Mouse (Mus musculus) limb, embryonic 14.5 days (tissue): ENCODE data around the gene Oser1. TPM values are rescaled to one million over a fixed set of nuclear protein-coding genes. Genes with fewer than 3 reads are reported as not detected.

Experiments
- ATAC-seq: fragments of 200-750 bp; cut with Nextera tagmentation; 2 replicates; pipeline ENCODE4 v1.8.0; 2017; ENCODE audit warnings: low read depth, moderate number of reproducible peaks, moderate TSS enrichment; ENCODE audit not compliant: low FRiP score
- DNase-seq: peaks from one replicate; pipeline ENCODE4 v3.0.0-alpha.2; 2015; ENCODE audit warnings: low spot score
- H3K27ac ChIP-seq: fragments of 300-500 bp; sonication (generic); replicated peaks from 2 replicates; pipeline ENCODE4 v1.5.1; 2014; ENCODE audit warnings: low read depth, mild to moderate bottlenecking, low read length, moderate library complexity, mixed read lengths
- H3K27me3 ChIP-seq: fragments of 300-500 bp; sonication (generic); 2 replicates; pipeline ENCODE4 v1.6.1; 2014; ENCODE audit warnings: low read length, mixed read lengths; ENCODE audit not compliant: control insufficient read depth, insufficient read depth
- H3K36me3 ChIP-seq: fragments of 300-500 bp; sonication (generic); 2 replicates; pipeline ENCODE4 v1.6.1; 2014; ENCODE audit warnings: mild to moderate bottlenecking, low read length, moderate library complexity, mixed read lengths; ENCODE audit not compliant: control insufficient read depth, insufficient read depth
- H3K4me1 ChIP-seq: fragments of 300-500 bp; sonication (generic); 2 replicates; pipeline ENCODE4 v1.6.1; 2014; ENCODE audit warnings: antibody characterized with exemption, low read length, mixed read lengths; ENCODE audit not compliant: control insufficient read depth, insufficient read depth
- H3K4me2 ChIP-seq: fragments of 300-500 bp; sonication (generic); replicated peaks from 2 replicates; pipeline ENCODE4 v1.6.1; 2014; ENCODE audit warnings: low read depth, mild to moderate bottlenecking, low read length, moderate library complexity; ENCODE audit not compliant: severe bottlenecking
- H3K4me3 ChIP-seq: fragments of 300-500 bp; sonication (generic); replicated peaks from 2 replicates; pipeline ENCODE4 v1.5.1; 2014; ENCODE audit warnings: low read length
- H3K9ac ChIP-seq: fragments of 300-500 bp; sonication (generic); 2 replicates; pipeline ENCODE4 v1.6.1; 2014; ENCODE audit warnings: mild to moderate bottlenecking, low read depth, low read length, moderate library complexity; ENCODE audit not compliant: severe bottlenecking
- H3K9me3 ChIP-seq: fragments of 300-500 bp; sonication (generic); 2 replicates; pipeline ENCODE4 v1.6.1; 2016; ENCODE audit warnings: low read length; ENCODE audit not compliant: control insufficient read depth
- POLR2A ChIP-seq: fragments of 200-500 bp; IDR thresholded peaks from 2 replicates; pipeline ENCODE4 v1.8.0; 2012; ENCODE audit warnings: inconsistent platforms, mild to moderate bottlenecking, moderate library complexity, borderline replicate concordance; ENCODE audit not compliant: insufficient read depth, insufficient read length; ENCODE audit errors: extremely low read depth
- WGBS: fragments of 180-500 bp; shearing (Covaris S2); extraction: QIAGEN DNeasy Blood & Tissue Kit; methylation state at CpG from one replicate; pipeline ENCODE4 v1.1.7; 2014; 5-methylcytosine and 5-hydroxymethylcytosine counted together
- polyA plus RNA-seq, 2 experiments: library from polyadenylated mRNA; depleted of rRNA in 1 of 2; stranded (reverse) in 1 of 2; unstranded in 1 of 2; fragments of >200 nt; fragmentation: Nextera tagmentation in 1 of 2; extraction: Ambion mirVana in 1 of 2; gene quantifications; 2 replicates each; pipeline versions ENCODE4 v1.2.1 to v1.2.3; 2012 to 2014

Oser1 gene
- polyA plus RNA-seq, 2 experiments, result 33.8 to 85.8 TPM

DNA sequence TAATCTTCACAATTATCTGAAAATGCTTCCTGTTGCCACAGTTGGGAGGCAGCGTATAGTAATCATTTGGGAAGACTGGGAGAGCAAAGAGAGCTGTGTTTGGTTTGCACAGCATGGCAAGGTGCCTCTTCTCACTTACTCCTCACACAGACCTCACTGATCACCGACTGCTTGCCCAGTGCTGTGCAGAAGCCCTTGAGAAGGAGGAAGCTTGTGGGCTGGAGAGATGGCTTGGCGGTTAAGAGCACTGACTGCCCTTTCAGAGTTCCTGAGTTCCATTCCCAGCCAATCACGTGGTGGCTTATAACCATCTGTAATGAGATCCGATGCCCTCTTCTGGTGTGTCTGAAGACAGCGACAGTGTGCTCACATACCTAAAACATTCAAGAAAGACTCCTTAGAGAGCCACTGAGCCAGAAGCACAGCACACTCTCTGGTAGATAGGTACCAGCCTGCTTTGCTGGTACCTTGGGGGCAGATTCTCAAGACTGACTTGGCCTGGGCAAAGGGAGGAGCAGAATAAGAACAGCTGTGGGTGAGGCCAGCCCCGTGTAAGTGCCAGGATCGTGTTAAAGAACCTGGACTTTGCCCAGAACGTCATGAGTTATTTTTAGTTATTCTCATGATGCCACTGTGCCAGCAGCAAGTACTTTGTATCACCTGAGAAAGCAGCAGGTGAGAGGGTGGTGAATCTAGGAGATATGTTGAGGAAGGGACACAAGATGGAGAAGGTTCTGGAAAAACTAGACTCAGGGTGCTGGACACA, 1.4 kb downstream of the Oser1 start:
- Histone ChIP-seq H3K9me3 (no peaks in the 10 kb centered on the region), H3K4me2 (no peak overlapping the region), H3K4me1 (peaks cover 12% of the 10 kb centered on the region), H3K27me3 (no peaks in the 10 kb centered on the region), H3K36me3 (no peaks in the 10 kb centered on the region), H3K27ac (no peak overlapping the region), H3K9ac (no peak overlapping the region), H3K4me3 (no peak overlapping the region)
- no peak for TF ChIP-seq POLR2A
- no peak for DNase-seq
- WGBS, result 80% methylated on average over 9 of the region's 9 CpGs
- ATAC-seq, result no peak

DNA sequence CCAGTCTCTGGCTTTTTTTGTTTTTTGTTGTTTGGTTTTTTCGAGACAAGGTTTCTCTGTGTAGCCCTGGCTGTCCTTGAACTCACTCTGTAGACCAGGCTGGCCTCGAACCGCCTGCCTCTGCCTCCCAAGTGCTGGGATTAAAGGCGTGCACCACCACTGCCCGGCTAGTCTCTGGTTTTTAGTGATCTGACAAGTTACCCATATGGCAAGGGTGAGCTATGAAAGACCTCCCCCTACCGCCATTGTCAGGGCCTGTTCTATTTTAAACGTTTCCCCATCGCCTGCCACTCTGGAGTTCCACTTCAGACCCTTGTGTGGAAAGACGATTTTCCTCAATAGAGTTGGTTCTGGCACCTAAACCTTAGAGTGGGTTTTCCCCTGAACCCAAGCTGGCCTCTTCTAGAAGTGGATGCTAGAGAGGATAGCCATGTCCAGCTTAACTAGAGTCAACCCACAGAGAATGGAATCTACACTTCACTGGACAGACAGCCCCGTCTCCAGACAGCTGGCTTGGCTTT, 4.1 kb downstream of the Oser1 start:
- no peak for ATAC-seq
- no peaks in the 10 kb centered on the region for H3K27me3 ChIP-seq
- peak overlapping the region; percentile 58 for H3K4me2 ChIP-seq
- peak overlapping the region; percentile 73 for H3K4me3 ChIP-seq
- H3K36me3 ChIP-seq, result no peaks in the 10 kb centered on the region
- TF ChIP-seq POLR2A, result no peak
- H3K27ac ChIP-seq, result no peak overlapping the region
- no peaks in the 10 kb centered on the region for H3K9me3 ChIP-seq
- WGBS, result 40% methylated on average over 10 of the region's 10 CpGs
- peaks cover 20% of the 10 kb centered on the region for H3K4me1 ChIP-seq
- H3K9ac ChIP-seq, result peak overlapping the region; percentile 46
- DNase-seq, result no peak

DNA sequence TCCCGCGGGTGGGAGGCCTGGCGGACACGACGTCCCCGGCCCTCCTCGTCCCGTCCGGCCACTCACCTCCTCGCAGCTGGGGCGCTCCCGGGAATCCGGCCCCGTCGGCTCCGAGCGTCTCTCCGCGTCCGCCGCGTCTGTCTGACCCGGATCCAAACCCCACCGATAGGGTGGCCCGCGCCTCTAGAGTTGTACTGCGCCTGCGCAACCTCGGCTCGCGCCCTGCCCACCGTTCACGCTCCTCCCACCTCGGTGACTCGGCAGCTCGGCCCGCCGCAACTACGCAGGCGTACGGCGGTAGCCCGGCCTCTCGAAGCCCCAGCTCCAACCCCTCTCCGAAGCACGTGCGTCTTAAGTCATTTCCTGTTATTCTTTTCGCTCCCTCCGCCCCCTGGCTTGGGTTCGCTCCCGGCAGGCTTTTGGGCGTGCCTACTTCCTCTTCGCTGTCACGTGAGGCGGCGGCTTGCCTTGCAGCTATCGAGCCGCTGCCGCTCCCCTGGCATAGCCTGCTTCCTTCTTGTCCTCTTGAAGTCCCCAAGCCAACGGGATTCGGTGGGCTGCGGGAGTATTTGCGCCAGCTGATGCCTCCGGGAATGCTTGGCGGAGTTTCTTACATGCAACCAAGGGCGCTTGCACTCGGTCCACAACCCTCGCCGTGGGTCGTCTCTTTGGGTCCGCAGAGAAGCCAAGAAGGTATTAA, 5.0 kb downstream of the Oser1 start:
- Histone ChIP-seq H3K4me1 (peaks cover 20% of the 10 kb centered on the region), H3K36me3 (peaks cover 6% of the 10 kb centered on the region), H3K27ac (peak overlapping the region; percentile 70), H3K9ac (peak overlapping the region; percentile 88), H3K4me3 (peak overlapping the region; percentile 73), H3K4me2 (peak overlapping the region; percentile 58), H3K9me3 (no peaks in the 10 kb centered on the region), H3K27me3 (no peaks in the 10 kb centered on the region)
- ATAC-seq (peak; percentile 99), DNase-seq (peak; percentile 97)
- WGBS, result under 1% methylated on average over 50 of the region's 71 CpGs
- TF ChIP-seq POLR2A, result peak; percentile 83; the same call in 1 of the 2 replicates

DNA sequence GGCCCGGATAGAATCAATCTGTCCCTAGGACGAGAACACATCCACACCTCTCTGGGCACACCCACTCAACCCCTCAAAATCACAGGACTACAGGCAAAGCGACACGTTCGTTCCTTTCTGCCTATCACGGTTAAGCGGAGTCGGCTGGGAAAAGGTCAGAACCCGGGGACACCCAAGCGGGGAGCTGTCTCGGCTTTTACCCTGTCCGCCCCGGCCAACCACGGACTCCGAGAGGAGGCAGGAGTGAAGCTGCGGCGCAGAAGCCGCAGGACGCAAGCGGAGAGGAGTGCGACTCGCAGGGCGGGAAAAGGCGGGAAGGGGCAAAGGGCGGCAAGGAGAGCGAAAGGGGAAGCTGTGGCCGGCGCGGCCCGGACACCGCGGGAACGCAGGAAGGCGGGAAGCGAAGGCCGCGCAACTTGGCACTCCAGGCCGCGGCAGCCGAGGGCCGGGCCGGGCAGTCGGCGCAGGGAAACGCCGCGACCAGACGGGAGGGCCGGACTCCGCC, 5.6 kb downstream of the Oser1 start:
- Histone ChIP-seq H3K27me3 (no peaks in the 10 kb centered on the region), H3K4me2 (peak overlapping the region; percentile 58), H3K9me3 (no peaks in the 10 kb centered on the region), H3K4me3 (peak overlapping the region; percentile 73), H3K36me3 (peaks cover 11% of the 10 kb centered on the region), H3K9ac (peak overlapping the region; percentile 88), H3K27ac (peak overlapping the region; percentile 70), H3K4me1 (peaks cover 20% of the 10 kb centered on the region)
- whole genome bisulfite sequencing, result under 1% methylated on average over 35 of the region's 50 CpGs
- DNase-seq, result peak; percentile 22
- TF ChIP-seq POLR2A, result no peak
- no peak for ATAC-seq

DNA sequence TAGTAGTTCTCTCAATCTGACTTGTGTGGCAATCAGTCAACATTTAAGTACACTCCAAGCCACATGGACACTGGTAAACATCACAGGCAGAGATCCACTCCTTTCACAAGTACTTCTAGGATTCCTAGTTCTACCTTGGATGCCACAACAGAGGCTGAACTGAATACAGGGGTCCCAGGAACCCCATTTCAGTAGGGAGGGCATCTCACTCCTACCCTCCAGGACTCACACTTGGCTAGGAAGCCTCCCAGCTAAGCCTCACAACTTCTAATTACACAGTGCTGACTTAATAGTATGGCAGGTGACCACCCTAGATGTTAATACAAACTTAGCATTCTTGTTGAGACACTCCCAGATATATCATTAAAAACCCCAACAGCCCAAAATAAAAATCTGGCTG, 6.7 kb downstream of the Oser1 start:
- Histone ChIP-seq H3K9ac (peak overlapping the region; percentile 88; the same call in 1 of the 2 replicates), H3K36me3 (peaks cover 15% of the 10 kb centered on the region), H3K4me1 (peaks cover 20% of the 10 kb centered on the region), H3K4me2 (peak overlapping the region; percentile 58), H3K9me3 (no peaks in the 10 kb centered on the region), H3K4me3 (peak overlapping the region; percentile 73), H3K27ac (no peak overlapping the region), H3K27me3 (no peaks in the 10 kb centered on the region)
- TF ChIP-seq POLR2A, result no peak
- DNase-seq (no peak), ATAC-seq (no peak)
